Comparison of ENCODE assay signal across 1 mouse cellular context in genomic region chr9:43150075-43150474, GRCm38 (mm10).
TF ChIP-seq lines count a peak whose summit lies in the region.

No protein-coding gene starts in this region.

TF ChIP-seq in MEL, 35 proteins besides CTCF, POLR2A, EP300 and RAD21 (continued from another document):
- peak; percentile 70 for TF ChIP-seq SIN3A (IDR thresholded peaks at IDR 0.05; ENCODE audit: low read length)
- TF ChIP-seq MAX (IDR thresholded peaks at IDR 0.05; ENCODE audit: low read length) = peak; percentile 69
- no peak for TF ChIP-seq USF1 (IDR thresholded peaks at IDR 0.05; ENCODE audit: low read depth, low read length)
- TF ChIP-seq ZMIZ1 (IDR thresholded peaks at IDR 0.05; ENCODE audit: low read depth, low read length) = no peak
- no peak for TF ChIP-seq USF2 (IDR thresholded peaks at IDR 0.05; ENCODE audit: borderline replicate concordance in 1 of 2, insufficient read depth in 1 of 2, low read depth in 1 of 2, low read length in 2 of 2)
